Mouse (Mus musculus): Measurements from ENCODE around the gene Ank. TPM values are rescaled to one million over a fixed set of nuclear protein-coding genes. Genes with fewer than 3 reads are reported as not detected.

Gene Ank
- total and polyA plus RNA-seq, 3 experiments = 0.04 to 0.15 TPM; not detected in 1

GRCm38 (mm10) chr15:27436194-27436593 is 30.3 kb upstream of the Ank start:
- H3K9me3 ChIP-seq (replicated peaks; ENCODE audit: insufficient read depth, low read length) = no peaks in the 10 kb centered on the region

GRCm38 (mm10) chr15:27441053-27441452 is 25.4 kb upstream of the Ank start:
- no peak for DNase-seq (ENCODE audit: low read depth, low spot score)
- Histone ChIP-seq H3K79me2 (ENCODE audit: control insufficient read depth, insufficient read depth, low read length, poor library complexity) (no peaks in the 10 kb centered on the region), H3K27me3 (ENCODE audit: control insufficient read depth in 1 of 2, insufficient read depth in 2 of 2, low read length in 2 of 2) (no peaks in the 10 kb centered on the region), H3K9ac (ENCODE audit: control insufficient read depth, low read depth, low read length, poor library complexity, severe bottlenecking) (no peak overlapping the region), H3K4me3 (ENCODE audit: control insufficient read depth in 1 of 2, insufficient read depth in 1 of 2, low read depth in 2 of 2, low read length in 2 of 2) (no peak overlapping the region), H3K4me1 (ENCODE audit: control insufficient read depth in 1 of 2, insufficient read depth in 2 of 2, low read length in 2 of 2) (no peaks in the 10 kb centered on the region), H3K9me3 (replicated peaks; ENCODE audit: insufficient read depth, low read length) (no peaks in the 10 kb centered on the region), H3K36me3 (ENCODE audit: control insufficient read depth in 1 of 2, insufficient read depth in 2 of 2, low read length in 2 of 2) (no peaks in the 10 kb centered on the region), H3K27ac (ENCODE audit: control insufficient read depth, low read depth, low read length) (no peak overlapping the region)
- TF ChIP-seq EP300 (IDR thresholded peaks at IDR 0.05; ENCODE audit: low read depth in 1 of 2, low read length in 2 of 2) = no peak
- TF ChIP-seq ZKSCAN1 (IDR thresholded peaks at IDR 0.05; ENCODE audit: low read depth, low read length) = no peak
- no peak for TF ChIP-seq RCOR1 (IDR thresholded peaks at IDR 0.05; ENCODE audit: low read depth, low read length)
- TF ChIP-seq GABPA (IDR thresholded peaks at IDR 0.05; ENCODE audit: low read depth, low read length) = no peak
- no peak for TF ChIP-seq NELFE (IDR thresholded peaks at IDR 0.05; ENCODE audit: low read depth, low read length)
- no peak for TF ChIP-seq ETS1 (IDR thresholded peaks at IDR 0.05; ENCODE audit: low read depth, low read length)
- TF ChIP-seq USF2 (IDR thresholded peaks at IDR 0.05; ENCODE audit: borderline replicate concordance in 1 of 2, insufficient read depth in 1 of 2, low read depth in 1 of 2, low read length in 2 of 2) = no peak
- no peak for TF ChIP-seq UBTF (IDR thresholded peaks at IDR 0.05; ENCODE audit: borderline replicate concordance, insufficient read depth, low read depth, low read length)
- TF ChIP-seq POLR2AphosphoS2 (IDR thresholded peaks at IDR 0.05; ENCODE audit: low read length) = no peak
- no peak for TF ChIP-seq MAFK (IDR thresholded peaks at IDR 0.05; ENCODE audit: borderline replicate concordance, low read depth, low read length)
- no peak for TF ChIP-seq MXI1 (IDR thresholded peaks at IDR 0.05; ENCODE audit: low read depth, low read length)
- no peak for TF ChIP-seq SMC3 (IDR thresholded peaks at IDR 0.05; ENCODE audit: low read depth, low read length)
- no peak for TF ChIP-seq BHLHE40 (IDR thresholded peaks at IDR 0.05; ENCODE audit: borderline replicate concordance, low read depth, low read length)
- TF ChIP-seq GATA1 (IDR thresholded peaks at IDR 0.05; ENCODE audit: low read depth, low read length) = no peak
- TF ChIP-seq ZC3H11A (IDR thresholded peaks at IDR 0.05; ENCODE audit: low read depth, low read length) = no peak
- no peak for TF ChIP-seq TCF12 (IDR thresholded peaks at IDR 0.05; ENCODE audit: low read depth, low read length)
- TF ChIP-seq USF1 (IDR thresholded peaks at IDR 0.05; ENCODE audit: low read depth, low read length) = no peak
- no peak for TF ChIP-seq ZMIZ1 (IDR thresholded peaks at IDR 0.05; ENCODE audit: low read depth, low read length)
- TF ChIP-seq HCFC1 (IDR thresholded peaks at IDR 0.05; ENCODE audit: low read depth, low read length) = no peak
- TF ChIP-seq JUND (IDR thresholded peaks at IDR 0.05; ENCODE audit: low read depth, low read length) = no peak

More at GRCm38 (mm10) chr15:27436194-27436593, 30.3 kb upstream of the Ank start:
- no peak overlapping the region for H3K27ac ChIP-seq (ENCODE audit: control insufficient read depth, low read depth, low read length)
- H3K27me3 ChIP-seq (ENCODE audit: control insufficient read depth in 1 of 2, insufficient read depth in 2 of 2, low read length in 2 of 2) = no peaks in the 10 kb centered on the region
- TF ChIP-seq SMC3 (IDR thresholded peaks at IDR 0.05; ENCODE audit: low read depth, low read length) = no peak
- no peak for TF ChIP-seq POLR2AphosphoS5 (IDR thresholded peaks at IDR 0.05; ENCODE audit: borderline replicate concordance, low read depth, low read length)
- TF ChIP-seq NELFE (IDR thresholded peaks at IDR 0.05; ENCODE audit: low read depth, low read length) = no peak
- TF ChIP-seq KAT2A (conservative IDR thresholded peaks at IDR 0.05; ENCODE audit: low read depth, low read length) = no peak
- TF ChIP-seq MYB (IDR thresholded peaks at IDR 0.05; ENCODE audit: low read depth, low read length) = no peak
- TF ChIP-seq BHLHE40 (IDR thresholded peaks at IDR 0.05; ENCODE audit: borderline replicate concordance, low read depth, low read length) = no peak
- no peak for TF ChIP-seq MAZ (IDR thresholded peaks at IDR 0.05; ENCODE audit: low read depth, low read length)
- TF ChIP-seq MAFK (IDR thresholded peaks at IDR 0.05; ENCODE audit: borderline replicate concordance, low read depth, low read length) = no peak
- no peaks in the 10 kb centered on the region for H3K4me1 ChIP-seq (ENCODE audit: control insufficient read depth in 1 of 2, insufficient read depth in 2 of 2, low read length in 2 of 2)
- H3K36me3 ChIP-seq (ENCODE audit: control insufficient read depth in 1 of 2, insufficient read depth in 2 of 2, low read length in 2 of 2) = no peaks in the 10 kb centered on the region
- no peaks in the 10 kb centered on the region for H3K79me2 ChIP-seq (ENCODE audit: control insufficient read depth, insufficient read depth, low read length, poor library complexity)
- no peak overlapping the region for H3K4me3 ChIP-seq (ENCODE audit: control insufficient read depth in 1 of 2, insufficient read depth in 1 of 2, low read depth in 2 of 2, low read length in 2 of 2)
- no peak for DNase-seq (ENCODE audit: low read depth, low spot score)
- no peak overlapping the region for H3K9ac ChIP-seq (ENCODE audit: control insufficient read depth, low read depth, low read length, poor library complexity, severe bottlenecking)

Measured in MEL (cell line).